Mouse (Mus musculus) layer of hippocampus, adult 9-10 months (tissue): ENCODE data around the gene Icam4.
"Not testable (repeated sequence)": the region's sequence is repeated elsewhere in the genome, so short reads cannot be mapped to it uniquely, and the experiment has no call there.

Source experiments
- DNase-seq: peaks from one replicate; pipeline ENCODE4 v3.0.0; 2022; ENCODE audit warnings: low spot score

The Icam4 gene

DNA sequence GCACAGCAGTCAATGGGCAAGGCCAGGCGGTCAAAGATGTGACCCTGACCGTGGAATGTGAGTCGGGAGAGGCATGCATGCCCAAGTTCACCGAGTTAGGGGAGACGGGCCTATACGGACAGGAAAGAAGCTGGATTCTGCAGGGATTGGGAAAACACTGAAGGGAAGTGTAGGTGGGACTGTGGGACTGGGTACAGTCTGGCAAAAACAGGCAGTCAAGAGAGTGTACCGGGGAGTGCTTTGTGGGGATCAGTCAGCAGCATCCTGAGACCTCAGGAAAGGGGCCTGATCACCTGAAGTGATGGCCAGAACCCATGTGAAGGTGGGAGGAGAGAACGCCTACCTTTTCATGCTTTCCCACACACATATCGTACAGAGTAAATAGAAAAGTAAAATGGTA lies 6.4 kb downstream of the Icam4 start:
- DNase-seq, result no peak

DNA sequence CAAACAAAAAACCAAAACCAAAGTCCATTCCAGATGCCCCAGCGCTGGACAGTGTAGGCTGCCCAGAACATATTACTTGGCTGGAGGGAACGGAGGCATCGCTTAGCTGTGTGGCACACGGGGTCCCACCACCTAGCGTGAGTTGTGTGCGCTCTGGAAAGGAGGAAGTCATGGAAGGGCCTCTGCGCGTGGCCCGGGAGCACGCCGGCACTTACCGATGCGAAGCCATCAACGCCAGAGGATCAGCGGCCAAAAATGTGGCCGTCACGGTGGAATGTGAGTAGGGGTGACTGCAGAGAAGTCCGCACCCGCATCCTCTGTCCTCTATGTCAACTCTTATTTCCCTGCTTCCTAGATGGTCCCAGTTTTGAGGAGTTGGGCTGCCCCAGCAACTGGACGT lies 7.0 kb downstream of the Icam4 start:
- no peak for DNase-seq

DNA sequence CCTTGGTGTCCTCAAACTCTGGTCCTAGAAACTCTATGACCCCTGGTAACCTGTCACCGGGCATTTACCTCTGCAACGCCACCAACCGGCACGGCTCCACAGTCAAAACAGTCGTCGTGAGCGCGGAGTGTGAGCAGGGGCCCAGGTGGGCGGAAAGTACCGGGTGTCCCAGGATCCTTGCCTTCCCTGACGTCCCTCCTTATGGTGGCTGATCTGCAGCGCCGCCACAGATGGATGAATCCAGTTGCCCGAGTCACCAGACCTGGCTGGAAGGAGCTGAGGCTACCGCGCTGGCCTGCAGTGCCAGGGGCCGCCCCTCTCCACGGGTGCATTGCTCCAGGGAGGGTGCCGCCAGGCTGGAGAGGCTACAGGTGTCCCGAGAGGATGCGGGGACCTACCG lies 7.5 kb downstream of the Icam4 start:
- DNase-seq, result no peak

DNA sequence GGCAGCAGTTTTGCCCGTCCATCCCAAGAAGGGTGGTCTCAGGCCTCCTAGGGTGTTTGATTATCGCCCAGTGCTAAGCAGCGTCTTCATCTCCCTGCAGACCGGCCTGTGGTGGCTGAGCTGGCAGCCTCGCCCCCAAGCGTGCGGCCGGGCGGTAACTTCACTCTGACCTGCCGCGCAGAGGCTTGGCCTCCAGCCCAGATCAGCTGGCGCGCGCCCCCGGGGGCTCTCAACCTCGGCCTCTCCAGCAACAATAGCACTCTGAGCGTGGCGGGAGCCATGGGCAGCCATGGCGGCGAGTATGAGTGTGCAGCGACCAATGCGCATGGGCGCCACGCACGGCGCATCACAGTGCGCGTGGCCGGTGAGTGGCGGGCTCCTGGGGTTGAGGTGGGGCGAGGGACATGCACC lies 8.3 kb downstream of the Icam4 start:
- DNase-seq, result no peak

DNA sequence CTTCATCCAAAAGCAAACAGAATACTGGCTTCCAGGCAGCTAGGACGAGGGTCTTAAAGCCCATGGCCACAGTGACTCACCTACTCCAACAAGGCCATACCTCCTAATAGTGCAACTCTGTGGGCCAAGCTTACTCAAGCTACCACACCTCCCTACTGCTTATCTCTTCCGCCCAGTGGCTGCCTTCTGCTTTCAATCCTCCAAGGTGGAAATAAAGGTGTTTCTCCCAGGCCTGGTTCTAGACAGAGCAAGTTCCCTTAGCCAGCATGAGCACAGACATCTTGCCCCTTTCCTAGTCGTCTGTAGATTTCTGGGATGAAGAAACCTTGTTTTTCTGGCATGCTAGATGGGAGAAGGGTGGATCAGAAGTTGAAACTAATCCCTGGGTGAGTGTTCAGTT lies 10.6 kb downstream of the Icam4 start:
- no peak for DNase-seq

DNA sequence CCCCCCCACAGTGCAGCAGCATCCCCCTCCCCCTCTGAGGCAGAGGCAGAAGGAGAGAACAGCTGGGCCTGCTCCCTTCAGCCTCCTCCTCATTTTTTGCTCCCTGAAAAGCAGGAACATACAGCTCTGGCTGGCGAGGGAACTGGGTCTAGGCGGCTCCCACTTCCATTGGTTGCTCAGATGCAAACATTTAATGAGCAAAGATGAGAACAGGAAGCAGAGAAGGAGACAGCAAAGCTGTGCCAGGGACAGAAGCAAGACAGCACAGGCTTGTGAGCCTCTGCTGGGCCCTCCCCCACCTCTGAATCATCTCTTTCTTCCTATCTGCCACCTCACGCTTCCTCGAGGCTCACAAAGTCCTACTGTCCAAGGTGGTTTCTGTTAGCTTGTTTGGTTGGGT lies 12.1 kb downstream of the Icam4 start:
- DNase-seq, result no peak

DNA sequence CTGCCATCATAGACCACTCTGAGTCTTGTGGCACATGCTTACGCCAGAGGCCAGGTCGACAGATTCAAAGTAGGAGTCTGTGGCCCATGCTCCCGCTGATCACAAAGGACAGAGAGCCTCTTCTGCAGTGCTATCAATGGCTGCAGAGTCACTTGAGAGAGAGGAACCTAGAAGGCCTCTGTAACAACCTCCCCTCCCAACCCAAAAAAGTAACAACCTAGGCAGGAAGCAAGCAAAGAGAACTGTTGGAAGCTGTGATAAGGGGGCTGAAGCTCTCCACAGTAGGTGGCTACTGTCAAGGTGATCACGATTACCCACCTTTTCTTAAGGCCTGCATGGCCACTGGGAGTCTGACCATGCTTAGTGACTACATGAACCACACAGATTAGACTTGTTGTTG lies 14.4 kb downstream of the Icam4 start:
- no peak for DNase-seq

DNA sequence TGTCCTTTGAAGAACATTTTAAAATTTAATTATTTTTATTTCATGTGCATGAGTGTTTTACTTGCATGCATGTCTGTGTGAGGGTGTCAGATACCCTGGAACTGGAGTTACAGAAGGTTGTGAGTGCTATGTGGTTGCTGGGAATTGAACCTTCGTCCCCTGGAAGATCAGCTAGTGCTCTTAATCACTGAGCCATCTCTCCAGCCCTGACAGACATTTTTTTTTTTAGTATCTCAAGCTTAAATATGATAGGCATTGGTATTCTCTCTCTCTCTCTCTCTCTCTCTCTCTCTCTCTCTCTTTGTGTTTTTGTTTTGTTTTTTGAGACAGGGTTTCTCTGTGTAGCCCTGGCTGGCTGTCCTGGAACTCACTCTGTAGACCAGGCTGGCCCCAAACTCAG lies 15.6 kb downstream of the Icam4 start:
- DNase-seq, result not testable (repeated sequence)

DNA sequence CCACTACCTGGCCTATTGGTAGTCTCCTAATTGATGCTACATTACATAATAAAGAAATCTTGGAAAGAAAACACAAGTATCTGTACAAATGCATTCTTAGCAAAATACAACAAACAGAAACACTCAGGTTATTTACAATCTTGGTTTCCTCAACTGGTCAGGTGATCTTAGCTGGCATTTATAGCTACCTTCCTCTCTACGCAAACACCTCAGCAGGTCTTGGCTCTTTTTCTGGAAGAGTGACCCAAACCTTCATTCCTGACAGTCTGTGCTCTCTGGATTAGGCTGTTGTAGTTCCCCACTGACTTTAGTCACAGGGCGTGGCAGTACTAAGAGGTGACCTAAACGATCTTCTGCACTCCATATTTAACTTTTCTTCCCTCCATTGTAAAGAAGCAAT lies 16.1 kb downstream of the Icam4 start:
- DNase-seq, result no peak

DNA sequence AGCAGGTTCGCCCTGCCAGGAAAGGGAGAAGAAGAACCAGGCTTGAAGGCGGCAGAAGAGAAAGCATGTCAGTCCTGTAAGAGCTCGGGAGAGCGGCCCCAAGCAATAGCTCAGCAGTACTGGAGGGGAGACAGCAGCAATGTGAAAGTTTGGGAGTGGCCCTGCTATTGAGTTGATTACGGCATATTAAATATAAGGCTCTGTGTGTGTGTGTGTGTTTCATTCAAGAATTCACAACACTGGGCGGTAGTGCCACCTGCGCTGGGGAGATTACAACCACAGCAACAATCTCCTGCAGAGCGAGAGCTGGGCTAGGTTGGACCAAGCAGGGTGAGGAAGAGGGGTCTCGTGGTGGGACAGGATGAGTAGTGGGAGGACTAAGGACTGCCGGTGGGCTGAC lies 22.4 kb downstream of the Icam4 start:
- no peak for DNase-seq

DNA sequence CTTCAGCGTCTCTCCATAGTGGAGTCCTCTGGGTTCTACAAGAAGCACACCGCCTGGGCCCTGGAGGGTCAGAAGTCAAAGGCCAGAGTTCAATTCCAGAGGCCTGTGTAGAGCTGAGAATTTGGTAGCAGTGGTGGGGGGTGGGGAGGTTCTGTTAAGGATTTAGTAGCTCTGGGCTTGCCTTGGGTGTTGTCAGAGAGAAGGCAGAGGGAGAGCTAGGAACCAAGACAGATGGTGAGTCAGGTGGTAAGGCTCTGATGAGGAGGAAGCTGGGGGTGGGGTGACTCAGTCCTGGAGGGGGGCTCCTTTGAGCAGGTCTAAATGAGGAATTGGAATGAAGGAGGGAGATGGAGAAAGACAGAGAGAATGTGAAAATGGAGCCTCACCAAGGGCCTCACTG lies 33.8 kb downstream of the Icam4 start:
- DNase-seq, result no peak

DNA sequence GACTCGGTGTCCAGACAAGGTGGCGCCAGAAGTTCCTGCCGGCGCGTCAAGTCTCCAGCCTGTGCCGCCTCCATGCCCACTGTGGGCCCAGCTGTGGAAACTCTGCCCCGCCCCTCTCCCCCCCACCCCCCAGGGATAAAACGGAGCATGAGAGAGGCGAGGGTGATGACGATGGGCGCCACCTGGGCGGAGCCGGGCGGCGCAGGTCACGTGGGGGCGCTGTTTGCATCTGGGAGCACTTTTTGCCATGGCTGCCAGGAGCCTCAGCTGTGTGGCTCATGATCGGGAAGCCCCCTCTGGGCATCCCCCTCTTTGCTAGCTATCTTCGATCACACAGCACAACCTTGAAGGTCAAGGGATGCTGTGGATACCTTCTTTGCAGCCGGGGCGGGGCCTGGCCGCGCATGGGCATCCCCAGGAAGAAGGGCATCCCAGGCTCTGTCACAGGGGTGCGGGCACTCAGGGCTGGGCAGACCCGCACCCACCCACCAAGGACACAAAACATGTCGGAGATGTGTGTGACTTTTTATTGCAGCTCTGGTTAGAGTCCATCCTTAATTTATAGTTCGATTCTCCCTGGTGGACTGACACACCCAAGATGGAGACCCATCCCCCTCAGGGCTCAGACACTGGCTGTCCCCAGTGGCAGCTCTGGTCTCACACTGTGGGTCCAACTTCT lies 38.0 kb downstream of the Icam4 start, which contains the start of gene Zglp1:
Zglp1 (minus strand) TSS at position 88 of the 679 bp plus-strand sequence.
- DNase-seq, result no peak

DNA sequence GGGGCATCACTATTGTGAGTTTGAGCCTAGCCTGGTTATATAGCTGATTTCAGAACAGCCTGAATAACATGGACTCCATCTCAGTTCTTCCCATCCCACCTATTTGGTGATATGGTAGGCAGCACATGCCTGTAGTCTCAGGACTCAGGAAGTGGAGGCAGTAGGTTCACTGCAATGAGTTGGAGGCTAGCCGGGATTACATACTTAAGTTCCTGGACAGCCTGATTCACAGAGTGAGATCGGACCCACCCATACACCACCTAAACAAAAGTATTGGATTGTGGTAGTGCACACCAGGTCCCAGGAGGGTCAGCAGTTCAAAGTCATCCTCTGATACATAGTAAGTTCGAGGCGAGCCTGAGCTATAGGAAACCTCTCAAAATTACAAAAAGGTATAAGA lies 43.5 kb downstream of the Icam4 start:
- no peak for DNase-seq

DNA sequence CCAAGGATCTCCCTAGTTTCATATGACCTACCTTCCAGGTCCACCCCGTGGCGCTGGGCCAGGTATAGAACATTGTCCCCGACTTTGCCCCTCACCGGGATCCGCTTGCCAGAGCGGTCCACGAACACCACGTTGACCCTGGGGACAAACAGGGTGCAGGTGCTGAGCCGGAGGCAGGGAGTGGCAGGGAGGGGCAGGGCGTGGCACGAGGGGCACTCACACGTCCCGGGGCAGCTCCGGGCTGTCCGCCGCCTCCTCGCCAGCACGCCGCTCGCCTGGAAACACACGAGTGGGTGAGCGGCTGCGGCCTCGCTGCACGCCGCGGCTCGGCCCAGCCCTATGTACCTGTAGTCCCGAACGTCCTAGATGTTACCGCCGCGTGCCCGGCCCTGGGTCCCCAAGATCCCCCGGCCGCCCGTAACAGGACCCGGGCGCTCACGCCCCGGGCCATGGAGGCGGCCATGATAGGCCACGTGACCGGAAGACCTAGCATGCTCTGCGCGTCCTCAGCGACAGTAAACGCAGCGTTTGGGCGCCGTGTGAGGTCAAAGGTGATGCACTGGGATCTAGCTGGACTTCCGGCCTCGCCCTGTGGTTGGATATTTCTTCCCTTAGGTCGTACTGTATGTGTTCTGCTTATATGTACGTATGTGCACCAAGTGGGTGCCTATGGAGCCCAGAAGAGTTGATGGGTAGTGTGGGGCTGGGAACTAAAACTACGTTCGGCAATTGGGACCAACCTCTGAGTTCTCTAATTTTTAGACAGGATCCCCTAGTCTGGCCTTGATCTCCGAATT lies 44.1 kb downstream of the Icam4 start, which contains the start of the genes Gm49373 and Fdx1l:
Gm49373 (minus strand) TSS at position 53 of the 797 bp plus-strand sequence.
Fdx1l (minus strand) TSS at position 571 of the 797 bp plus-strand sequence.
- DNase-seq, result peak; percentile 83

DNA sequence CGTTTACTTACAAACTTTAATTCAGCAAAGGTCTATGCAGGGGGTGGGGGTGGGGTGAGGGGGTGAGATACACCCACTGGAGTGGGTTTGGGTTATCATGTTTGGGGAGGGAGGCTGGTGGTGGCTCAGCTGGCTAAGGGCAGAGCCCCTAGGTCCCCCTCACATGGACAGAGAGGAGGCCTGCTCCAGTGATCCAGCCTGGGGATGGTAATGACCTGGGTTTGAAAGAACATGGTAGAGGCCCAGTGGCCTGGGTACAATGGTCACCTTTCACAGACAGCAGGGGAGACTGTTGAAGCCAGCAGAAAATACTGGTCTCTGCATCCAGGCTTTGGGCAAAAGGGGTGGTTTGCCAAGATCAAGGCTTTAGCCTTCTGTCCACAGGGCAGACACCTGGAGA lies 45.0 kb downstream of the Icam4 start:
- DNase-seq, result no peak

DNA sequence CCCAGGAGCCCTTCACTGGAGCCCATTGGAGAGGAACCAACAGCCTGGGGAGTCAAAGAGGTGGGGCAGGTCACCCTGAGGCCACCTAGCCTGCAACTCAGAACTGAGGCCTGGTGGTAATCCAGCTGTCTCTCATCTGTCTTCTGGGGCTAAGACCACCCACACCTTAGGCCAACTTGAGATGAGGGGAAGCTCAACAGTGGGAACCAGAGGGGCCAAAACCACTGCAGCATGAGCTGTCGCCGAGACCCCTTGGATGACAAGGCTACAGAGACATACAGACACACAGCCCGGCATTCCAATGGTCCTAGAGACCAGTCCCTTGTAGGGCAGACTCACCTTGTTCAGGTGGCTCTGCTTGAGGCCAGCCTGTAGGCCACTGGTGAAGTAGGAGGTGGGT lies 46.5 kb downstream of the Icam4 start:
- DNase-seq, result no peak
